Mouse (Mus musculus) midbrain, postnatal 0 days (tissue): ENCODE measurements around the gene 1810009A15Rik. TPM values are rescaled to one million over a fixed set of nuclear protein-coding genes. Genes with fewer than 3 reads are reported as not detected.

Source experiments
- ATAC-seq: fragments of 200-750 bp; cut with Nextera tagmentation; 2 replicates; pipeline ENCODE4 v1.8.0; 2017; ENCODE audit warnings: moderate number of reproducible peaks, mild to moderate bottlenecking, moderate TSS enrichment, moderate library complexity; ENCODE audit not compliant: low FRiP score
- DNase-seq: peaks from one replicate; pipeline ENCODE4 v3.0.0-alpha.2; 2015; ENCODE audit warnings: low spot score
- H3K27ac ChIP-seq: fragments of 300-500 bp; sonication (generic); 2 replicates; pipeline ENCODE4 v1.5.1; 2014; ENCODE audit warnings: low read depth, mild to moderate bottlenecking, low read length, mixed read lengths
- H3K27me3 ChIP-seq: fragments of 300-500 bp; sonication (generic); 2 replicates; pipeline ENCODE4 v1.6.1; 2014; ENCODE audit warnings: low read length, control low read depth, mixed read lengths; ENCODE audit not compliant: insufficient read depth
- H3K36me3 ChIP-seq: fragments of 300-500 bp; sonication (generic); 2 replicates; pipeline ENCODE4 v1.6.1; 2014; ENCODE audit warnings: low read length, control low read depth, mixed read lengths; ENCODE audit not compliant: insufficient read depth
- H3K4me1 ChIP-seq: fragments of 300-500 bp; sonication (generic); 2 replicates; pipeline ENCODE4 v1.6.1; 2014; ENCODE audit warnings: mild to moderate bottlenecking, control low read depth, antibody characterized with exemption, low read length, mixed read lengths; ENCODE audit not compliant: insufficient read depth
- H3K4me2 ChIP-seq: fragments of 300-500 bp; sonication (generic); 2 replicates; pipeline ENCODE4 v1.6.1; 2014; ENCODE audit warnings: low read depth, mild to moderate bottlenecking, low read length, mixed read lengths; ENCODE audit not compliant: poor library complexity, severe bottlenecking
- H3K4me3 ChIP-seq: fragments of 300-500 bp; sonication (generic); 2 replicates; pipeline ENCODE4 v1.5.1; 2014; ENCODE audit warnings: low read depth, mild to moderate bottlenecking, low read length, moderate library complexity
- H3K9ac ChIP-seq: fragments of 300-500 bp; sonication (generic); replicated peaks from 2 replicates; pipeline ENCODE4 v1.6.1; 2014; ENCODE audit warnings: mild to moderate bottlenecking, low read length, moderate library complexity, mixed read lengths; ENCODE audit not compliant: poor library complexity, severe bottlenecking
- H3K9me3 ChIP-seq: fragments of 300-500 bp; sonication (generic); 2 replicates; pipeline ENCODE4 v1.6.1; 2016; ENCODE audit warnings: low read length, control low read depth
- CTCF ChIP-seq: IDR thresholded peaks from 2 replicates; pipeline ENCODE4 v1.5.1; 2016; ENCODE audit warnings: antibody characterized with exemption, mild to moderate bottlenecking
- WGBS: fragments of 180-500 bp; shearing (Covaris S2); extraction: QIAGEN DNeasy Blood & Tissue Kit; methylation state at CpG from one replicate; pipeline ENCODE4 v1.1.7; 2014; 5-methylcytosine and 5-hydroxymethylcytosine counted together
- polyA plus RNA-seq: library from polyadenylated mRNA; unstranded; fragments of >200 nt; fragmentation: Nextera tagmentation; extraction: Ambion mirVana; gene quantifications from 2 replicates; pipeline ENCODE4 v1.2.1, GENCODE M21; 2015
- total RNA-seq: library from RNA; depleted of rRNA; stranded (reverse); fragments of >200 nt; gene quantifications from 2 replicates; pipeline ENCODE4 v1.2.3, GENCODE M21; 2014

1810009A15Rik gene
- total and polyA plus RNA-seq, 2 experiments from 2014 or later, result 23.7 to 29.2 TPM

- Histone ChIP-seq H3K9ac (peak within 1 kb of the TSS; percentile 84), H3K4me1 (peaks cover 6% of the 10 kb centered on the region), H3K4me2 (peak within 1 kb of the TSS; percentile 79), H3K4me3 (peak within 1 kb of the TSS; percentile 85), H3K9me3 (no peaks in the 10 kb centered on the region), H3K27me3 (no peaks in the 10 kb centered on the region), H3K36me3 (peaks cover 5% of the 10 kb centered on the region; the same call in 1 of the 2 replicates), H3K27ac (peak within 1 kb of the TSS; percentile 91)
- DNase-seq (peak; percentile 98), ATAC-seq (peak; percentile 99)
- under 1% methylated on average over 51 of the region's 53 CpGs for WGBS
- peak; percentile 45 for TF ChIP-seq CTCF
Observed at GRCm38 (mm10) chr19:8897865-8898495, 9.3 kb downstream of the 1810009A15Rik start, which contains the start of gene Ganab. TSS of gene Ganab (plus strand) at chr19:8898071.

GRCm38 (mm10) chr19:8898576-8898975 is 9.9 kb downstream of the 1810009A15Rik start:
- TF ChIP-seq CTCF, result no peak
- ATAC-seq (no peak), DNase-seq (no peak)
- peak overlapping the region; percentile 84 for H3K9ac ChIP-seq
- peaks cover 8% of the 10 kb centered on the region for H3K36me3 ChIP-seq
- peak overlapping the region; percentile 91 for H3K27ac ChIP-seq
- H3K4me1 ChIP-seq, result peaks cover 6% of the 10 kb centered on the region
- H3K4me3 ChIP-seq, result peak overlapping the region; percentile 85
- no peaks in the 10 kb centered on the region for H3K9me3 ChIP-seq
- no peaks in the 10 kb centered on the region for H3K27me3 ChIP-seq
- H3K4me2 ChIP-seq, result peak overlapping the region; percentile 79
- WGBS, result 19% methylated on average over 13 of the region's 13 CpGs

DNA sequence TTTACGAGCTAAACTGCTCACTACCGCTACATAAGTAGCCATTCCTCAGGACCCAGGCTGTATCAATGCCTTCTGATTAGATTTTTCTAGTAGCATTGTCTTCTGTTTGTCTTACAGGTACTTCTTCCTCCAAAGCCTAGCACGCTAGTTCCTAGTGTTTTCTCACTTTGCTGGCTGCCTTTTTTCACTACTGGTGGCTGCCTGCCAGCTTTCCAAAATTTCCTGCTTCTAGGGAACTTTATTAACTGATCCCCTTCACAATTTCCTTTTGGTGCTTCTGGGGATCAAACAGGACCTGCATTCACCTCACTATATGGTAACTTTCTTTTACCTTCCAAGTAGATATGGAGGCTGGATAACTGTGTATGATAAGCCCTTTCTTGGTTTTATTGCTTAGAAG is 10.4 kb downstream of the 1810009A15Rik start:
- Histone ChIP-seq H3K27ac (no peak overlapping the region), H3K4me1 (peaks cover 6% of the 10 kb centered on the region), H3K9ac (no peak overlapping the region; the same call in 1 of the 2 replicates), H3K9me3 (no peaks in the 10 kb centered on the region), H3K27me3 (no peaks in the 10 kb centered on the region), H3K36me3 (peaks cover 13% of the 10 kb centered on the region), H3K4me2 (peak overlapping the region; percentile 79), H3K4me3 (peak overlapping the region; percentile 85)
- TF ChIP-seq CTCF, result no peak
- ATAC-seq (no peak), DNase-seq (no peak)
- WGBS, result 58% methylated on average over 3 of the region's 3 CpGs

DNA sequence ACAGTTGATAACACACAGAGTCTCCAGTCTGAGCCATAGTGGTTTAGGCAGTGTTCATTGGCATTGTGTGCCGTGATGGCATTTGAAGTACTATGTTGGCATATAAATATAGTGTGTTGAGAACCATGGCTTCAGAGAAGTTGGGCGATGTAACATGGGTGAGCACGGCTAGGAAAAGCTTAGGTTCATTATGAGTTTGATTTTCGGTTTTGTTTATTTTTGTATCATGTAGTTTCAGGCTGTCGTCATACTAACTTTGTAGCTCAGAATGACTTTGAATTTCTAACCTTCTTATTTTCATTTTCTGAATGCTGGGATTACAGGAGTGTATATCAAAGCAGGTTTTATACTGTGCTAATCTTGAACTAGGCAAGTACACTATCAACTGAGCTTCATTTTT is 14.8 kb downstream of the 1810009A15Rik start:
- Histone ChIP-seq H3K4me1 (no peaks in the 10 kb centered on the region; the same call in 1 of the 2 replicates), H3K36me3 (peaks cover 44% of the 10 kb centered on the region), H3K27ac (no peak overlapping the region), H3K27me3 (no peaks in the 10 kb centered on the region), H3K4me2 (no peak overlapping the region), H3K9ac (no peak overlapping the region), H3K4me3 (no peak overlapping the region), H3K9me3 (no peaks in the 10 kb centered on the region)
- DNase-seq, result no peak
- WGBS, result 94% methylated on average over 5 of the region's 5 CpGs
- TF ChIP-seq CTCF, result no peak
- no peak for ATAC-seq

DNA sequence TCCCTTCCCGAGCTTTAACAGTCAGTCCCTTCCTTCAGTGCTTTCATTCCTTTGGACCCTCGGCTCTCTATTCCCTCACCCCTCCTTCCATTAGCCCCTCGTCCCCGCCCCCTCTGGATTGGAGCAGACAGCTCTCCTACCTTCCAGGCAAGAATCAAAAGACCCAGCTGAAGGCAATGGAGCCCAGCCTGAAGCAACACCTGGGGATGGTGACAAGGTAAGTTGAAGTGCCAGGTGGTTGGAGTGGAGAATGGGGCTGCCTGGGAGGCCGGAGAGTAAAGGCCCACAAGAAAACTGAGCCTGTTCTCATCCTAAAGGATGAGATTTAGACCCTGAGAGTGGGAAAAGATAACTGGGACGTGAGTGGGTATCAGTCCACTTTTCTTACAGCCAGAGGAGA is 19.9 kb downstream of the 1810009A15Rik start:
- no peak for TF ChIP-seq CTCF
- DNase-seq (no peak), ATAC-seq (no peak)
- no peak overlapping the region for H3K9ac ChIP-seq
- no peaks in the 10 kb centered on the region for H3K27me3 ChIP-seq
- no peak overlapping the region for H3K27ac ChIP-seq
- no peak overlapping the region for H3K4me3 ChIP-seq
- H3K9me3 ChIP-seq, result no peaks in the 10 kb centered on the region
- H3K4me2 ChIP-seq, result no peak overlapping the region
- H3K4me1 ChIP-seq, result no peaks in the 10 kb centered on the region
- WGBS, result 91% methylated on average over 6 of the region's 6 CpGs
- peaks cover 87% of the 10 kb centered on the region for H3K36me3 ChIP-seq

- Histone ChIP-seq H3K4me2 (no peak overlapping the region), H3K9ac (no peak overlapping the region), H3K4me1 (no peaks in the 10 kb centered on the region), H3K27ac (no peak overlapping the region), H3K36me3 (peaks cover 90% of the 10 kb centered on the region), H3K4me3 (no peak overlapping the region), H3K9me3 (no peaks in the 10 kb centered on the region), H3K27me3 (no peaks in the 10 kb centered on the region)
- no peak for DNase-seq
- no peak for TF ChIP-seq CTCF
- WGBS, result 89% methylated on average over 5 of the region's 5 CpGs
- no peak for ATAC-seq
Observed at GRCm38 (mm10) chr19:8911810-8912209, 23.2 kb downstream of the 1810009A15Rik start.
